Mouse (Mus musculus) cortical plate, adult 2 months (tissue): ENCODE measurements around the gene Suv39h2. TPM values are rescaled to one million over a fixed set of nuclear protein-coding genes. Genes with fewer than 3 reads are reported as not detected.

Experiments
- H3K27ac ChIP-seq: fragments of 200-500 bp; 2 replicates; pipeline ENCODE4 v1.5.1; 2012; ENCODE audit warnings: low read length, control low read depth, inconsistent platforms; ENCODE audit not compliant: insufficient read depth
- H3K4me1 ChIP-seq: fragments of 200-500 bp; 2 replicates; pipeline ENCODE4 v1.6.1; 2011; ENCODE audit warnings: low read length; ENCODE audit not compliant: control insufficient read depth, insufficient read depth
- H3K4me3 ChIP-seq: fragments of 200-500 bp; 2 replicates; pipeline ENCODE4 v1.5.1; 2011; ENCODE audit warnings: mild to moderate bottlenecking, low read length, control low read depth; ENCODE audit not compliant: insufficient read depth
- CTCF ChIP-seq: fragments of 200-500 bp; IDR thresholded peaks from 2 replicates; pipeline ENCODE4 v1.5.1; 2011; ENCODE audit warnings: mild to moderate bottlenecking, control low read depth, low read length; ENCODE audit not compliant: insufficient read depth; ENCODE audit errors: extremely low read depth
- POLR2A ChIP-seq: fragments of 200-500 bp; IDR thresholded peaks from 2 replicates; pipeline ENCODE4 v1.6.1; 2011; ENCODE audit warnings: mild to moderate bottlenecking, low read length, control low read depth; ENCODE audit not compliant: insufficient read depth; ENCODE audit errors: extremely low read depth
- polyA plus RNA-seq: library from polyadenylated mRNA; depleted of rRNA; stranded (reverse); fragments of >200 nt; gene quantifications from 2 replicates; pipeline ENCODE4 v1.2.3, GENCODE M21; 2012

Suv39h2 gene
- polyA plus RNA-seq, 1 experiment = 2.5 TPM

GRCm38 (mm10) chr2:3475746-3476251, 968 bp upstream of the Suv39h2 start:
- Histone ChIP-seq H3K4me1 (peaks cover 3% of the 10 kb centered on the region; the same call in 1 of the 2 replicates), H3K27ac (no peak overlapping the region), H3K4me3 (peak overlapping the region; percentile 60; the same call in 1 of the 2 replicates)
- TF ChIP-seq POLR2A = no peak
- TF ChIP-seq CTCF = no peak

GRCm38 (mm10) chr2:3474361-3474805, 448 bp downstream of the Suv39h2 start:
- Histone ChIP-seq H3K4me1 (peaks cover 3% of the 10 kb centered on the region; the same call in 1 of the 2 replicates), H3K27ac (no peak overlapping the region), H3K4me3 (peak overlapping the region; percentile 60)
- TF ChIP-seq POLR2A (no peak), CTCF (no peak)

- peak overlapping the region; percentile 60 for H3K4me3 ChIP-seq
- H3K27ac ChIP-seq = no peak overlapping the region
- H3K4me1 ChIP-seq = peaks cover 3% of the 10 kb centered on the region; the same call in 1 of the 2 replicates
- TF ChIP-seq POLR2A (no peak), CTCF (no peak)
These were observed 940 bp downstream of the Suv39h2 start for GRCm38 (mm10) chr2:3473891-3474290.

- Histone ChIP-seq H3K27ac (no peak overlapping the region), H3K4me3 (no peak overlapping the region), H3K4me1 (no peaks in the 10 kb centered on the region)
- no peak for TF ChIP-seq CTCF
- TF ChIP-seq POLR2A = no peak
These were observed 18.2 kb downstream of the Suv39h2 start for GRCm38 (mm10) chr2:3456590-3456989.

GRCm38 (mm10) chr2:3453096-3453495, 21.7 kb downstream of the Suv39h2 start:
- Histone ChIP-seq H3K4me3 (no peak overlapping the region), H3K27ac (no peak overlapping the region), H3K4me1 (no peaks in the 10 kb centered on the region; the same call in 1 of the 2 replicates)
- TF ChIP-seq POLR2A (no peak), CTCF (no peak)

- TF ChIP-seq CTCF = no peak
- no peak for TF ChIP-seq POLR2A
- no peak overlapping the region for H3K4me3 ChIP-seq
- H3K4me1 ChIP-seq = no peaks in the 10 kb centered on the region; the same call in 1 of the 2 replicates
- no peak overlapping the region for H3K27ac ChIP-seq
These were observed 25.4 kb downstream of the Suv39h2 start for GRCm38 (mm10) chr2:3449431-3449830.

- no peak for TF ChIP-seq POLR2A
- TF ChIP-seq CTCF = no peak
- no peak overlapping the region for H3K27ac ChIP-seq
These were observed 28.8 kb downstream of the Suv39h2 start for GRCm38 (mm10) chr2:3445984-3446383.

GRCm38 (mm10) chr2:3444206-3444605, 30.6 kb downstream of the Suv39h2 start:
- H3K4me1 ChIP-seq = no peaks in the 10 kb centered on the region; the same call in 1 of the 2 replicates
- no peak for TF ChIP-seq POLR2A
- TF ChIP-seq CTCF = no peak
- H3K4me3 ChIP-seq = no peak overlapping the region
- no peak overlapping the region for H3K27ac ChIP-seq

More at GRCm38 (mm10) chr2:3445984-3446383, 28.8 kb downstream of the Suv39h2 start:
- Histone ChIP-seq H3K4me3 (no peak overlapping the region), H3K4me1 (no peaks in the 10 kb centered on the region; the same call in 1 of the 2 replicates)

- TF ChIP-seq POLR2A = no peak
- TF ChIP-seq CTCF = no peak
- Histone ChIP-seq H3K4me3 (no peak overlapping the region), H3K4me1 (no peaks in the 10 kb centered on the region), H3K27ac (no peak overlapping the region)
These were observed 36.9 kb downstream of the Suv39h2 start for GRCm38 (mm10) chr2:3437956-3438355.

GRCm38 (mm10) chr2:3435369-3436061, 39.3 kb downstream of the Suv39h2 start:
- TF ChIP-seq CTCF (no peak), POLR2A (no peak)
- no peaks in the 10 kb centered on the region for H3K4me1 ChIP-seq
- no peak overlapping the region for H3K27ac ChIP-seq
- H3K4me3 ChIP-seq = no peak overlapping the region
